8 mouse cellular contexts compared by ENCODE assay signal in the genomic region with DNA sequence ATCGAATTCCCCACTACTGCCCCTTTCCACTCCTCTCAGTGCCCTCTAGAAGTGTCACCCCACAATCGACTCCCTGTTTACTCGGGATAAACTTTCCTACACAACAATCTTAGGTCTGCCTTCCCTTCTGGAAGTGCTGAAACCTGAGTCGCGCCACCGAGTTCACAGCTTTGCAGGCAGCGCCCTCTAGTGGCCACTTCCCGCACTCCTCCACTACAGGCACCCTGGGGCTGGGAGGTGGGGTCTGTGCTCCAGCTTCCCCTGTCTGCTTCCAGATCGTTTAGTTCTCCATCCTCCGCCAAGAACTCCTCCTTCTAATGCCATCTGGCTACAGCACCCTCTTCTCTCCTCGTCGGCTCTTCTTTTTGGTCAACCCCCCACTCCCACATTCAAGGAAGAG. TPM values are rescaled to one million over a fixed set of nuclear protein-coding genes. Genes with fewer than 3 reads are reported as not detected.
A peak's percentile ranks its signal among the peaks of the same experiment; 100 is the strongest.
DNase-seq lines count a peak whose midpoint lies in the region; ATAC-seq and TF ChIP-seq lines count a peak whose summit lies in the region.

No protein-coding gene starts in this region.

- WGBS in cerebellum, adult 2 months, result 6% methylated on average over 12 of the region's 12 CpGs
- WGBS in hindbrain, embryonic 10.5 days, result 15% methylated on average over 12 of the region's 12 CpGs
- 8% methylated on average over 12 of the region's 12 CpGs for WGBS in lung, postnatal 0 days

- no peaks in the 10 kb centered on the region for H3K4me1 ChIP-seq in MEL (ENCODE audit: control insufficient read depth in 1 of 2, insufficient read depth in 2 of 2, low read length in 2 of 2)
- no peaks in the 10 kb centered on the region for H3K4me1 ChIP-seq in cerebellum, adult 2 months (ENCODE audit: control insufficient read depth, insufficient read depth, low read length)
- no peaks in the 10 kb centered on the region for H3K4me1 ChIP-seq in hindbrain, embryonic 10.5 days (replicated peaks)
- no peaks in the 10 kb centered on the region for H3K4me1 ChIP-seq in lung, postnatal 0 days (ENCODE audit: insufficient read depth, low read depth, low read length)

- peaks cover 0 to 4% of the 10 kb centered on the region in 2 experiments; a peak in 1 of 4 replicates for H3K27me3 ChIP-seq in MEL (ENCODE audit: control insufficient read depth in 1 of 2, insufficient read depth in 2 of 2, low read length in 2 of 2)
- no peaks in the 10 kb centered on the region for H3K27me3 ChIP-seq in cerebellum, adult 2 months (ENCODE audit: control insufficient read depth, insufficient read depth, low read length)
- H3K27me3 ChIP-seq in hindbrain, embryonic 10.5 days (ENCODE audit: insufficient read depth, poor library complexity, severe bottlenecking), result peaks cover 55% of the 10 kb centered on the region
- no peaks in the 10 kb centered on the region for H3K27me3 ChIP-seq in lung, postnatal 0 days (replicated peaks; ENCODE audit: insufficient read depth, low read length)

- peak; percentile 89 to 100 (median 97) for TF ChIP-seq CTCF in MEL (IDR thresholded peaks at IDR 0.05 in 2 of 3, conservative IDR thresholded peaks at IDR 0.05 in 1 of 3; ENCODE audit: control insufficient read depth in 1 of 3, insufficient read depth in 1 of 3, low read depth in 2 of 3, low read length in 3 of 3, poor library complexity in 1 of 3, severe bottlenecking in 1 of 3)
- peak; percentile 75 for TF ChIP-seq CTCF in cerebellum, adult 2 months (IDR thresholded peaks at IDR 0.05; ENCODE audit: borderline replicate concordance, insufficient read depth, low read depth, low read length)
- TF ChIP-seq CTCF in lung, postnatal 0 days (IDR thresholded peaks at IDR 0.05), result peak; percentile 87

- ATAC-seq in lung, postnatal 0 days, result peak; percentile 67

- H3K4me3 ChIP-seq in MEL (ENCODE audit: control insufficient read depth in 1 of 2, insufficient read depth in 1 of 2, low read depth in 2 of 2, low read length in 2 of 2), result peak overlapping the region; percentile 39 to 43; a peak in 2 of 4 replicates
- H3K4me3 ChIP-seq in cerebellum, adult 2 months (replicated peaks; ENCODE audit: insufficient read depth, low read depth, low read length), result no peak overlapping the region
- H3K4me3 ChIP-seq in hindbrain, embryonic 10.5 days, result peak overlapping the region; percentile 32; the same call in 1 of the 2 replicates
- H3K4me3 ChIP-seq in lung, postnatal 0 days (ENCODE audit: low read depth, low read length), result no peak overlapping the region

- H3K27ac ChIP-seq in MEL (ENCODE audit: control insufficient read depth, low read depth, low read length), result no peak overlapping the region
- H3K27ac ChIP-seq in cerebellum, adult 2 months (ENCODE audit: insufficient read depth, low read length), result no peak overlapping the region
- no peak overlapping the region for H3K27ac ChIP-seq in hindbrain, embryonic 10.5 days
- H3K27ac ChIP-seq in lung, postnatal 0 days (ENCODE audit: low read length), result no peak overlapping the region

- H3K79me2 ChIP-seq in MEL (ENCODE audit: control insufficient read depth, insufficient read depth, low read length, poor library complexity), result no peaks in the 10 kb centered on the region

- no peaks in the 10 kb centered on the region for H3K9me3 ChIP-seq in MEL (replicated peaks; ENCODE audit: insufficient read depth, low read length)
- H3K9me3 ChIP-seq in hindbrain, embryonic 10.5 days, result no peaks in the 10 kb centered on the region
- H3K9me3 ChIP-seq in lung, postnatal 0 days (ENCODE audit: low read length), result no peaks in the 10 kb centered on the region

- no peak; the same call in none of the 2 replicates for TF ChIP-seq RAD21 in MEL (IDR thresholded peaks at IDR 0.05; ENCODE audit: low read depth, low read length)

- H3K4me2 ChIP-seq in lung, postnatal 0 days (replicated peaks; ENCODE audit: low read depth, low read length), result peak overlapping the region; percentile 32

- TF ChIP-seq EP300 in MEL (IDR thresholded peaks at IDR 0.05; ENCODE audit: low read depth in 1 of 2, low read length in 2 of 2), result 0 out of 4 replicates have a peak, but pooled peaks of 1 of the 2 experiments have one; percentile 4
- TF ChIP-seq EP300 in lung, postnatal 0 days (IDR thresholded peaks at IDR 0.05), result no peak

- peak overlapping the region; percentile 50 for H3K9ac ChIP-seq in MEL (ENCODE audit: control insufficient read depth, low read depth, low read length, poor library complexity, severe bottlenecking)
- H3K9ac ChIP-seq in lung, postnatal 0 days (replicated peaks; ENCODE audit: low read depth), result no peak overlapping the region

- H3K36me3 ChIP-seq in MEL (ENCODE audit: control insufficient read depth in 1 of 2, insufficient read depth in 2 of 2, low read length in 2 of 2), result no peaks in the 10 kb centered on the region
- H3K36me3 ChIP-seq in hindbrain, embryonic 10.5 days, result no peaks in the 10 kb centered on the region
- no peaks in the 10 kb centered on the region for H3K36me3 ChIP-seq in lung, postnatal 0 days (ENCODE audit: insufficient read depth, low read length)

- no peak for TF ChIP-seq POLR2A in MEL (IDR thresholded peaks at IDR 0.05; ENCODE audit: control insufficient read depth in 1 of 2, insufficient read depth in 1 of 2, low read depth in 1 of 2, low read length in 2 of 2, poor library complexity in 1 of 2)
- no peak for TF ChIP-seq POLR2A in cerebellum, adult 2 months (IDR thresholded peaks at IDR 0.05; ENCODE audit: borderline replicate concordance, insufficient read depth, low read length)

- peak; percentile 81 for DNase-seq in MEL (ENCODE audit: low read depth, low spot score)
- DNase-seq in cerebellum, adult 2 months, result peak; percentile 43 to 67
- DNase-seq in forelimb bud, embryonic 11.5 days (ENCODE audit: low read depth, low spot score), result peak; percentile 76
- peak; percentile 76 for DNase-seq in hindbrain, embryonic 10.5 days (ENCODE audit: low spot score)
- peak; percentile 41 for DNase-seq in layer of hippocampus, adult 9-11 months
- DNase-seq in lung, postnatal 0 days (ENCODE audit: low spot score), result peak; percentile 62
- DNase-seq in ovary, postnatal 14 days (ENCODE audit: low spot score), result peak; percentile 69
- DNase-seq in thymus, postnatal 10 days (ENCODE audit: low spot score in 2 of 2), result peak; percentile 31 to 72

TF ChIP-seq in MEL, 35 proteins besides CTCF, POLR2A, EP300 and RAD21:
- TF ChIP-seq HCFC1 (IDR thresholded peaks at IDR 0.05; ENCODE audit: low read depth, low read length) (no peak), SMC3 (IDR thresholded peaks at IDR 0.05; ENCODE audit: low read depth, low read length) (peak; percentile 93), MXI1 (IDR thresholded peaks at IDR 0.05; ENCODE audit: low read depth, low read length) (no peak), ZC3H11A (IDR thresholded peaks at IDR 0.05; ENCODE audit: low read depth, low read length) (peak; percentile 90), USF2 (IDR thresholded peaks at IDR 0.05; ENCODE audit: borderline replicate concordance in 1 of 2, insufficient read depth in 1 of 2, low read depth in 1 of 2, low read length in 2 of 2) (no peak), ZKSCAN1 (IDR thresholded peaks at IDR 0.05; ENCODE audit: low read depth, low read length) (no peak), UBTF (IDR thresholded peaks at IDR 0.05; ENCODE audit: borderline replicate concordance, insufficient read depth, low read depth, low read length) (no peak), ZNF384 (IDR thresholded peaks at IDR 0.05; ENCODE audit: low read depth, low read length) (peak; percentile 38; the same call in 1 of the 2 replicates), BHLHE40 (IDR thresholded peaks at IDR 0.05; ENCODE audit: borderline replicate concordance, low read depth, low read length) (0 out of 2 replicates have a peak, but pooled peaks have one; percentile 15), MYB (IDR thresholded peaks at IDR 0.05; ENCODE audit: low read depth, low read length) (no peak), MYC (IDR thresholded peaks at IDR 0.05; ENCODE audit: low read depth, low read length) (no peak), POLR2AphosphoS2 (IDR thresholded peaks at IDR 0.05; ENCODE audit: low read length) (no peak), CHD1 (IDR thresholded peaks at IDR 0.05; ENCODE audit: low read depth, low read length) (no peak)

RNA-seq across cellular contexts. Expression of a gene that starts 40.6 kb away (rescaled TPM):
- not detected in 2 replicates for total RNA-seq in MEL (2012; rRNA removed)
- not detected for polyA plus RNA-seq in MEL (2012; ENCODE audit: insufficient read depth in 1 of 2, insufficient read length in 2 of 2, low read depth in 1 of 2, low replicate concordance in 2 of 2, missing spikeins in 1 of 2)
- polyA plus RNA-seq in cerebellum, adult 2 months (2012; rRNA removed), result 1.0 and 1.3 TPM in 2 replicates
- polyA plus RNA-seq in hindbrain, embryonic 10.5 days (2016; fragmentation: Nextera tagmentation; extraction: Ambion mirVana), result 0.12 and 0.17 TPM in 2 replicates
- polyA plus RNA-seq in lung, postnatal 0 days (2015; fragmentation: Nextera tagmentation; extraction: Ambion mirVana), result 0.08 TPM in 2 replicates

Comparison
In these comparisons a context has a peak if more than half of its experiments do, and no peak if none do; other contexts are left out.
1. H3K4me3 ChIP-seq: peak in MEL (2 of 2) and hindbrain, embryonic 10.5 days (single experiment); none in cerebellum, adult 2 months (single experiment) and lung, postnatal 0 days (single experiment).
2. Peak in every context shown above with its lines, with median percentiles within 50 percentile points of each other: DNase-seq and CTCF ChIP-seq.